Mouse (Mus musculus) urinary bladder, adult 2 months (tissue): ENCODE measurements around the gene Fastk. TPM values are rescaled to one million over a fixed set of nuclear protein-coding genes. Genes with fewer than 3 reads are reported as not detected.

ENCODE experiments used
- DNase-seq: peaks from one replicate; pipeline ENCODE4 v3.0.0; 2022; ENCODE audit warnings: low spot score
- polyA plus RNA-seq: library from polyadenylated mRNA; depleted of rRNA; stranded (reverse); fragments of >200 nt; gene quantifications from 2 replicates; pipeline ENCODE4 v1.2.3, GENCODE M21; 2012; rRNA removed

Fastk gene
- polyA plus RNA-seq, 1 experiment, result 154 TPM

GRCm38 (mm10) chr5:24392724-24393123 lies 52.4 kb downstream of the Fastk start:
- no peak for DNase-seq

GRCm38 (mm10) chr5:24391864-24392263 lies 53.2 kb downstream of the Fastk start, which contains the start of gene Atg9b:
Atg9b (minus strand) TSS chr5:24392143.
- no peak for DNase-seq

- DNase-seq, result no peak
These were observed 55.4 kb downstream of the Fastk start for GRCm38 (mm10) chr5:24389658-24390020.

GRCm38 (mm10) chr5:24389011-24389657 lies 56.0 kb downstream of the Fastk start:
- DNase-seq, result no peak

Other genes starting within 250 kb of the Fastk start
- gene Kcnh2, start 93.7 kb downstream of the Fastk start, polyA plus RNA-seq, result 56.0 and 70.5 TPM in 2 replicates
- 7.3 and 8.3 TPM in 2 replicates for gene Nos3, start 80.5 kb downstream of the Fastk start, polyA plus RNA-seq
- 3.1 and 5.1 TPM in 2 replicates for gene Atg9b, start 53.1 kb downstream of the Fastk start, polyA plus RNA-seq
- gene Abcb8, start 51.6 kb downstream of the Fastk start, polyA plus RNA-seq, result 24.8 and 28.8 TPM in 2 replicates
- gene Asic3, start 31.9 kb downstream of the Fastk start, polyA plus RNA-seq, result 0.29 and 0.50 TPM in 2 replicates
- 61.4 and 77.8 TPM in 2 replicates for gene Cdk5, start 21.8 kb downstream of the Fastk start, polyA plus RNA-seq
- gene Slc4a2, start 21.4 kb downstream of the Fastk start, polyA plus RNA-seq, result 61.6 and 63.0 TPM in 2 replicates
- 24.5 TPM in 2 replicates for gene Tmub1, start 2.6 kb upstream of the Fastk start, polyA plus RNA-seq
- 55.8 and 73.8 TPM in 2 replicates for gene Agap3, start 6.9 kb upstream of the Fastk start, polyA plus RNA-seq
- gene Gbx1, start 81.9 kb upstream of the Fastk start, polyA plus RNA-seq, result 0.01 and 0.07 TPM in 2 replicates
- 0.45 and 0.72 TPM in 2 replicates for gene Asb10, start 95.7 kb upstream of the Fastk start, polyA plus RNA-seq
- not detected in 2 replicates for gene 4931409K22Rik, start 111.5 kb upstream of the Fastk start, polyA plus RNA-seq
- 44.5 and 50.0 TPM in 2 replicates for gene Abcf2, start 132.2 kb upstream of the Fastk start, polyA plus RNA-seq
- gene Chpf2, start 141.5 kb upstream of the Fastk start, polyA plus RNA-seq, result 30.2 and 34.5 TPM in 2 replicates
- gene Smarcd3, start 179.1 kb upstream of the Fastk start, polyA plus RNA-seq, result 80.3 and 83.2 TPM in 2 replicates
- gene Nub1, start 240.2 kb upstream of the Fastk start, polyA plus RNA-seq, result 47.3 and 58.5 TPM in 2 replicates